Mouse (Mus musculus) gastrocnemius, adult 18-20 months (tissue): ENCODE measurements around the gene Pld2. TPM values are rescaled to one million over a fixed set of nuclear protein-coding genes. Genes with fewer than 3 reads are reported as not detected.

Experiments used
- total RNA-seq, 2 experiments: library from RNA; stranded (reverse); gene quantifications; 2 replicates each; pipeline ENCODE4 v1.2.3; 2021

Gene Pld2
- total RNA-seq, 2 experiments from 2014 or later = 12.2 to 17.7 TPM

Other genes starting within 250 kb of the Pld2 start
- gene Alox12e, start 217.4 kb upstream of the Pld2 start, total RNA-seq = not detected
- gene Alox15, start 188.0 kb upstream of the Pld2 start, total RNA-seq = under 1 TPM; 0.12 to 0.34 TPM
- 10 to 100 TPM; 17.9 to 19.2 TPM for gene Pelp1, start 130.0 kb upstream of the Pld2 start, total RNA-seq
- 1 to 10 TPM; 7.6 to 9.0 TPM for gene Arrb2, start 107.4 kb upstream of the Pld2 start, total RNA-seq
- 1 to 10 TPM; 4.2 to 4.9 TPM for gene Med11, start 88.1 kb upstream of the Pld2 start, total RNA-seq
- under 1 TPM; 0.19 to 0.25 TPM for gene Zmynd15, start 80.6 kb upstream of the Pld2 start, total RNA-seq
- gene Cxcl16, start 80.1 kb upstream of the Pld2 start, total RNA-seq = 1 to 10 TPM in 1 of 2 experiments, under 1 TPM in 1; 0.73 to 1.2 TPM
- not detected for gene Tm4sf5, start 34.8 kb upstream of the Pld2 start, total RNA-seq
- gene Vmo1, start 25.4 kb upstream of the Pld2 start, total RNA-seq = not detected
- not detected for gene Gltpd2, start 20.9 kb upstream of the Pld2 start, total RNA-seq
- gene Psmb6, start 14.7 kb upstream of the Pld2 start, total RNA-seq = 100 to 1,000 TPM; 226 to 241 TPM
- gene Gm40193, start 7.1 kb upstream of the Pld2 start, total RNA-seq = not detected
- 10 to 100 TPM; 28.8 to 34.1 TPM for gene Mink1, start 22.8 kb downstream of the Pld2 start, total RNA-seq
- not detected for gene 4930544D05Rik, start 75.8 kb downstream of the Pld2 start, total RNA-seq
- 10 to 100 TPM; 14.7 to 20.6 TPM for gene Chrne, start 79.2 kb downstream of the Pld2 start, total RNA-seq
- gene Gp1ba, start 99.1 kb downstream of the Pld2 start, total RNA-seq = under 1 TPM in 1 of 2 experiments, not detected in 1; 0.09 TPM
- gene Rnf167, start 107.2 kb downstream of the Pld2 start, total RNA-seq = 10 to 100 TPM; 35.3 to 37.2 TPM
- 100 to 1,000 TPM; 292 to 304 TPM for gene Slc25a11, start 107.4 kb downstream of the Pld2 start, total RNA-seq
- gene Pfn1, start 114.6 kb downstream of the Pld2 start, total RNA-seq = 100 to 1,000 TPM; 217 to 233 TPM
- 1,000 to 10,000 TPM; 5,616 to 7,081 TPM for gene Eno3, start 117.1 kb downstream of the Pld2 start, total RNA-seq
- 100 to 1,000 TPM in 1 of 2 experiments, 10 to 100 TPM in 1; 83.4 to 103 TPM for gene Spag7, start 129.4 kb downstream of the Pld2 start, total RNA-seq
- gene Camta2, start 148.0 kb downstream of the Pld2 start, total RNA-seq = 10 to 100 TPM; 40.6 TPM
- gene Inca1, start 160.1 kb downstream of the Pld2 start, total RNA-seq = 1 to 10 TPM; 4.1 to 6.4 TPM
- gene Kif1c, start 160.5 kb downstream of the Pld2 start, total RNA-seq = 100 to 1,000 TPM; 587 to 632 TPM
- 10 to 100 TPM; 12.0 to 13.0 TPM for gene Zfp3, start 224.1 kb downstream of the Pld2 start, total RNA-seq